Mouse (Mus musculus) G1E (cell line): ENCODE measurements around the gene Csf3. TPM values are rescaled to one million over a fixed set of nuclear protein-coding genes. Genes with fewer than 3 reads are reported as not detected.
"Not testable (repeated sequence)": the region's sequence is repeated elsewhere in the genome, so short reads cannot be mapped to it uniquely, and the experiment has no call there.

Experiments
- ATAC-seq: 2 replicates; pipeline ENCODE4 v1.8.0; 2016; ENCODE audit warnings: mild to moderate bottlenecking; ENCODE audit not compliant: insufficient number of reproducible peaks, poor library complexity, low FRiP score, severe bottlenecking; ENCODE audit errors: extremely low read depth
- DNase-seq: peaks from one replicate; pipeline ENCODE4 v3.0.0; 2012; ENCODE audit warnings: low spot score
- H3K27me3 ChIP-seq: 2 replicates; pipeline ENCODE4 v1.6.1; 2012; ENCODE audit warnings: mild to moderate bottlenecking, low read length, inconsistent platforms; ENCODE audit not compliant: insufficient read depth
- H3K36me3 ChIP-seq: replicated peaks from 2 replicates; pipeline ENCODE3; 2012; ENCODE audit warnings: mild to moderate bottlenecking, inconsistent platforms
- H3K4me1 ChIP-seq: 2 replicates; pipeline ENCODE4 v1.6.1; 2012; ENCODE audit warnings: low read depth, low read length, inconsistent platforms, mixed read lengths; ENCODE audit not compliant: insufficient read depth
- H3K4me3 ChIP-seq: 2 replicates; pipeline ENCODE4 v1.5.1; 2012; ENCODE audit warnings: low read depth, mild to moderate bottlenecking, inconsistent platforms, low read length, moderate library complexity, mixed read lengths
- H3K9me3 ChIP-seq: replicated peaks from 2 replicates; pipeline ENCODE4 v1.6.1; 2012; ENCODE audit warnings: inconsistent platforms
- CTCF ChIP-seq: IDR thresholded peaks from 2 replicates; pipeline ENCODE4 v1.5.1; 2012; ENCODE audit warnings: low read depth, low read length, inconsistent platforms, mixed read lengths
- GATA1 ChIP-seq: IDR thresholded peaks from 2 replicates; pipeline ENCODE4 v1.6.1; 2012; ENCODE audit warnings: borderline replicate concordance, low read length, inconsistent platforms, mixed read lengths
- GATA2 ChIP-seq: IDR thresholded peaks from 2 replicates; pipeline ENCODE4 v1.6.1; 2012; ENCODE audit warnings: low read depth, low read length, inconsistent platforms, borderline replicate concordance
- POLR2AphosphoS5 ChIP-seq: IDR thresholded peaks from 2 replicates; pipeline ENCODE4 v1.6.1; 2012; ENCODE audit warnings: low read depth, low read length, inconsistent platforms; ENCODE audit not compliant: insufficient replicate concordance
- TAL1 ChIP-seq: conservative IDR thresholded peaks from 2 replicates; pipeline ENCODE4 v1.6.1; 2012; ENCODE audit warnings: low read depth, low read length, inconsistent platforms, mixed read lengths
- polyA plus RNA-seq: library from polyadenylated mRNA; stranded (reverse); fragments of >175 nt; gene quantifications from 2 replicates; pipeline ENCODE4 v1.2.3, GENCODE M21; 2012
- total RNA-seq, 2 experiments: library from RNA; stranded (forward) in 1 of 2; stranded (reverse) in 1 of 2; fragments of 200-1000 nt in 1 of 2; fragments of >200 nt in 1 of 2; fragmentation: Nextera tagmentation in 1 of 2; gene quantifications; 2 replicates each; pipeline ENCODE4 v1.2.3; 2014 to 2017

Csf3 gene
- total RNA-seq (2014; fragmentation: Nextera tagmentation), result not detected in 2 replicates
- 0.27 TPM in 1 of 2 replicates, not detected in the other for total RNA-seq (2017)
- not detected in 2 replicates for polyA plus RNA-seq

GRCm38 (mm10) chr11:98701213-98701670, at the start of gene Csf3:
Csf3 (plus strand) TSS chr11:98701263.
- TF ChIP-seq CTCF, result no peak
- TF ChIP-seq GATA2, result no peak
- TF ChIP-seq TAL1, result no peak
- TF ChIP-seq POLR2AphosphoS5, result no peak
- TF ChIP-seq GATA1, result no peak
- DNase-seq, result no peak
- Histone ChIP-seq H3K27me3 (peaks cover 25% of the 10 kb centered on the region), H3K4me3 (no peak within 1 kb of the TSS), H3K9me3 (no peaks in the 10 kb centered on the region), H3K4me1 (peaks cover 18% of the 10 kb centered on the region), H3K36me3 (peaks cover 42% of the 10 kb centered on the region)
- no peak for ATAC-seq

DNA sequence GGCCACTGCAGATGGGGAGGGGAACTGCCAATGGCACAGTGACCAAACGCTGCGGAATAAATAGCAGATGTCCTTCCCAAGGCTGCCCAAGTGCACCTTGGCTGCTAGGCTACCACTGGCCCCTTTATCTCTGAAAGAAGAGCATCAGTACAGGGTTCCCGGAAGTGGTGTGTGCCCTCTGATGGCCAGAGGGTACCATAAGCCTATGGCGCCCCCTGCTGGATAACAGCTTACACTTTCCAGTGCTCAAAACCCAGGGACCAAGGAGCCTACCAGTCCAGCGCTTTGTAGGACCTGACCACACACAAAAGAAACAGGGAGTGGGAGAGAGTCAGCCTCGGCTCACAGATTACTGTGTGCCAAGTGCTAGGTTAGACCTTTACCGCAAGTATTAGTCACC, 46.0 kb upstream of the Csf3 start:
- ATAC-seq (peak; percentile 34; the same call in 1 of the 2 replicates), DNase-seq (peak; percentile 16)
- H3K4me1 ChIP-seq, H3K4me3 ChIP-seq, H3K9me3 ChIP-seq, H3K36me3 ChIP-seq: not testable (repeated sequence)
- peak; percentile 47 for TF ChIP-seq CTCF
- peaks cover 35% of the 10 kb centered on the region for H3K27me3 ChIP-seq

DNA sequence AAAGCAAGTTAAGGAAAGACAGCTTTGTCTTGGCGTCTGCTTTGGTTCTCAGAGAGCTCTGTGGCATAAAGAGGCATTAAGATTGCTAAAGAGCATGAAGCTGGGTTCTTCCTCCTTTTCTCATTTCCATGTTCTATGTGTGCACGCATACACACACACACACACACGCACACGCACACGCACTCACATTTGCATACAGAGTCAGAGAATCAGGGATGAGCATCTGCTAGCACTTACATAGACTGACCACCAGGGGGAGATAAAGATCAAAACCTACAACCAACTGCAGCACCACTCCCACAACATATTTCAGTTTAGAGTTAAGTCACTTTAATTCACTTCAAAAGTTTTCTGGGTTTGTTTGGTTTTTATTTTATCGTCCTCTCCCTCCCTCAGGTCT, 40.5 kb upstream of the Csf3 start:
- H3K4me1 ChIP-seq, result peaks cover 10% of the 10 kb centered on the region
- ATAC-seq (no peak), DNase-seq (peak; percentile 47)
- no peaks in the 10 kb centered on the region for H3K36me3 ChIP-seq
- TF ChIP-seq GATA1 (no peak), TAL1 (no peak), GATA2 (no peak), POLR2AphosphoS5 (no peak), CTCF (peak; percentile 79)
- no peak overlapping the region for H3K4me3 ChIP-seq
- H3K9me3 ChIP-seq, result no peaks in the 10 kb centered on the region
- H3K27me3 ChIP-seq, result peaks cover 39% of the 10 kb centered on the region

DNA sequence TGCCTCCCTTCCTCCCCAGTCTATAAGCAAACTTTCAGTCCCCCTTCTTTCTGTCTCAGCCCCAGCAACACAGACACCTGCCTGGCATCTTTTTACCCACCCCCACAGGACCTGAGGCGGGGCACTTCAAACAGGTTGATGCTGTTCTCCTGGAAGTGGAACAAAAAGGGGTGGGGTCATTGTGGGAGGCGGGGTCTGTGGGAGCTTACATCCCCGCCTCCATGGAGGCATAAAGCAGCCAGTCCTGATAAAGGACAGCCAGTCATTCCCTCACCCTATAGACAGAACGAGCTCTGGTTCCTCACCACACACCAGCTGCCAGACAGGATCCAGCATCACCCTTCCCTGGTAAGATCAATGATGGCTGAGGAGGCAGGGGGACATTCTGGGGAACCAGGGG, 37.0 kb upstream of the Csf3 start, which contains the start of gene Gsdma:
Gene Gsdma (plus strand): TSS at position 261 of the 400 bp plus-strand sequence.
- DNase-seq, result no peak
- Histone ChIP-seq H3K4me1 (peaks cover 10% of the 10 kb centered on the region), H3K27me3 (peaks cover 60% of the 10 kb centered on the region), H3K4me3 (no peak within 1 kb of the TSS), H3K36me3 (no peaks in the 10 kb centered on the region), H3K9me3 (no peaks in the 10 kb centered on the region)
- no peak for TF ChIP-seq POLR2AphosphoS5
- TF ChIP-seq GATA1, result no peak
- TF ChIP-seq CTCF, result no peak
- no peak for TF ChIP-seq TAL1
- TF ChIP-seq GATA2, result no peak
- ATAC-seq, result no peak

DNA sequence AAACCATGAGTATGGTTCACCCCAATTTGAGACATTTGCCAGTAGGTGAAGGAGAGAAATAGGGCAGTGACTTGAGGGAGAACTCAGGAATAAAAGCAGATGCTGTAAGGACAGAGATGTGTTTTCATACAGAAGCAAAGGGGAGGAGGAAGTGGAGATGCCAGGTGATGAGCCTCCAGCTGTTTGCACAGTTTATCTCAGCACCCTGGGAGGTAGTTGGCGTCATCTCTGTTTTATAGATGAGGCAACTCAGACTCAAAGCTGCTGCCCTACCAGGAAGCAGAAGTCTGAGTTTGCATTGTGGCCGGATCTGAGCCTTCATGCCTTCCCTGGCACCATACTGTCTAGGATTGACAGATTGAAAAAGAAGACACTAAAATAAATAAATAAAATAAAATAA, 32.1 kb upstream of the Csf3 start:
- no peak for ATAC-seq
- Histone ChIP-seq H3K9me3 (no peaks in the 10 kb centered on the region), H3K4me1 (peaks cover 24% of the 10 kb centered on the region), H3K36me3 (no peaks in the 10 kb centered on the region), H3K4me3 (no peak overlapping the region), H3K27me3 (peaks cover 54% of the 10 kb centered on the region)
- no peak for DNase-seq
- TF ChIP-seq POLR2AphosphoS5 (no peak), GATA2 (no peak), TAL1 (no peak), CTCF (no peak), GATA1 (no peak)

DNA sequence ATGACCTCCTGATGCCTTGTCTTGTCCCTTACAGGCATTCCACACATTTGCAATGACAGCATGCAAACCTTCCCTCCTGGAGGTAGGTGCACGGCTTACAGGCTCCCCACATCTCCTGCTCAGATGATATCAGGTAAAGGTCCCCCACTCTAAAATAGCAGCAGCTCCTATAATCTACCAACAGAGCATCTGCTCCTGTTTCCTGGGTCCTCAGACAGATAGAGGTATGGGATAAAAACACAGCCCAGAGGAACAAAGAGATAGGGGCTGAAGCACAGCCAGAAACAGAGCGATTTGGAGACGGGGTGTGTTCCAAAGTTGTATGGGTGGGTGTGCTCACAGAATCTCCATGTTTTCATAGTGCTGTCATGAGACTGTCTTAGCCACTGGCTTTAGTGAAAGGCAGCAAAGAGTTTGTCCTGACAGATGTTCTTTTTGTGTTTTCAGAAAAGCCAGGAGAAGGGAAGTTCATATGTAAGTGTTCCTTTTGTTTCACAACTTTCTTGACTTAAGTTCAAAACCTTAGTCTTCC, 29.7 kb upstream of the Csf3 start:
- H3K4me3 ChIP-seq, result no peak overlapping the region
- H3K36me3 ChIP-seq, result no peaks in the 10 kb centered on the region
- no peaks in the 10 kb centered on the region for H3K9me3 ChIP-seq
- peaks cover 54% of the 10 kb centered on the region for H3K27me3 ChIP-seq
- no peak for ATAC-seq
- H3K4me1 ChIP-seq, result peaks cover 30% of the 10 kb centered on the region
- no peak for TF ChIP-seq CTCF
- TF ChIP-seq POLR2AphosphoS5, result no peak
- TF ChIP-seq GATA1, result no peak
- TF ChIP-seq TAL1, result no peak
- no peak for TF ChIP-seq GATA2
- DNase-seq, result no peak

DNA sequence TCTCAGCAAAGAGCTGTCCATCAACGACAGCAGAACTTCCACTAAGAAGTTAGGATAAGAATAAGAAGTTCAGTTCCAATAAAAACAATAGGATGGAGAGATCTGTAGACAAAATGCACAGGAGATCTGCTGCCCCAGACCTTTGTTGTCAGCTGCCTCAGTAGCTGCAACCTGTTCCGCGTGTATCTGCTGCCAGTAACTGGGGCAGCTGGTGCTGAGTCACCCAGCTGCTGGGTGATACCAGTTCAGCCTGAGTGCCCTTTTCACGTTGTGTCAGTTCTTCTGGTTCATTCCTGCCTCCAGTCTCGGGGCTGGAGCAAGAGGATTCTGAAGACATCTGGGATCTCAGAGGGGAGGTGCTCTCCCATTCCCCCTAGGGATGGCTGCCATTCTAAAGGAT, 29.2 kb upstream of the Csf3 start:
- H3K4me1 ChIP-seq, result peaks cover 30% of the 10 kb centered on the region
- ATAC-seq, result peak; percentile 15; the same call in 1 of the 2 replicates

More for the DNA sequence above, 29.2 kb upstream of the Csf3 start:
- Histone ChIP-seq H3K4me3 (no peak overlapping the region), H3K27me3 (peaks cover 54% of the 10 kb centered on the region), H3K9me3 (no peaks in the 10 kb centered on the region), H3K36me3 (no peaks in the 10 kb centered on the region)
- no peak for DNase-seq
- TF ChIP-seq GATA2 (no peak), TAL1 (no peak), POLR2AphosphoS5 (no peak), CTCF (no peak), GATA1 (no peak)
